Mouse (Mus musculus): ENCODE measurements at regions not wholly inside any gene's neighbourhood (a gene's known extent, or its start where the extent isn't known, plus 50 kb on each side); places are given as distances from the start of the nearest gene placed in this dataset.
A peak's percentile ranks its signal among the peaks of the same experiment; 100 is the strongest.

DNA sequence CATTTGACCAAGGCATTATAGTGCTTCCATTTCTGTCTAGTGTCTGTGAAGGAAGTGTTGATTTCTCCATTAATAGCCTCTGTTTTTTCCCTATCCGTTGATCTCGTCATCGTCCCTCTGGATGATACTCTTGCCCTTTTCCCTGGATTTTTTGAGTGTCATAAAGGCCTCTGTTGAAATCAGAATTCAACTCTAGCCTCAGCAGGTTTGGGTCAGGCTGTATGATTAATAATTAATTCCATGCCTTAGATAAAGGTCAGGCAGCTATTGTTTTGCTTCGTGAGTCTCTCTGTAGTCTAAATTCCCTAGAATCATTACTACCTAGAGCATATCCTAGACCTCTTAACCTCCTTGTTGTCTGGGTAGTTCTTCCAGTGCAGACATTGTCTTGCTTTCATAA, 63.0 kb upstream of the Vwde start:
- Histone ChIP-seq H3K4me3 (ENCODE audit: insufficient read depth in 1 of 2, low read depth in 2 of 2, low read length in 2 of 2) (no peak overlapping the region), H3K9me3 (ENCODE audit: control insufficient read depth, low read length) (no peaks in the 10 kb centered on the region), H3K4me1 (replicated peaks; ENCODE audit: control insufficient read depth in 2 of 2, insufficient read depth in 2 of 2, low read length in 1 of 2) (no peaks in the 10 kb centered on the region), H3K27me3 (ENCODE audit: control insufficient read depth, insufficient read depth, low read length) (no peaks in the 10 kb centered on the region), H3K36me3 (replicated peaks; ENCODE audit: control insufficient read depth, insufficient read depth, low read depth) (no peaks in the 10 kb centered on the region), H3K27ac (no peak overlapping the region), H3K4me2 (ENCODE audit: low read depth) (no peak overlapping the region), H3K9ac (replicated peaks) (no peak overlapping the region)
- no peak for ATAC-seq (ENCODE audit: insufficient read depth)
- no peak for DNase-seq (ENCODE audit: low read depth in 3 of 3, low spot score in 3 of 3)
- 66% methylated on average over 4 of the region's 4 CpGs for WGBS (ENCODE audit: insufficient replicate concordance)
- TF ChIP-seq EP300 (IDR thresholded peaks at IDR 0.05; ENCODE audit: low read depth) = no peak
- TF ChIP-seq CTCF (IDR thresholded peaks at IDR 0.05; ENCODE audit: low read depth) = no peak

DNA sequence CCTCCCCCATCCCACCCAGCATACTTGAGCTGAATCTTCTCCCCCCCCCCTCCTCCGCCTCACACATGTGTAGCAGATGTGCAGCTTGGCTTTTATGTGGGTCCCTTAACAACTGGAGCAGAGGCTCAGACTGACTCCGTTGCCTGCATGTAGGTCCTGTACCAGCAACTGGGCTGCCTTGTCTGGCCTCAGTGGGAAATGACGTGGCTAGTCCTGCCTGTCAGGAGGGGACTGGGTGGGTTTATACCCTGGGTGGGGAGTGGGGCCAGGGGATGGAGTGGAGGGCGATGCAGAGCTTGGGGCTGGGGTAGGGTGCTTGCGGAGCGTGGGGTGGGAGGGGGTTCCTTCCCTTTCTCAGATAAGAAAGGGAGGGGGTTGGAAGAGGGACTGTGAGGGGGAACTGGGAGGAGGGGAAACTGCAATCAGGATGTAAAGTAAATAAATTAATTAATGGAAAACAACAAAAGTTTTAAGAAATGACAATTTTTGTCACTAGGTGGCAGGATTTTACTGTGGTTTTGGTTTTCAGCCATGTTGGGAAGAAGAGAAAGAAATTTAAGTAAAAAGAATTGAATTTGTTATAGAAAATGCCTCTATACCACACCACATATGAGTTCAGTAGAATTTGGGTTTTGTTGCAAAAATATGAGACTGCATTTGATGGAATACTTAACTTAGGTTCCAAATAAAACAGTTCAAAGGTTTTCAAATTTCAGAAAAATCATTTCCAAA, 61.9 kb upstream of the Vwde start:
- Histone ChIP-seq H3K9me3 (ENCODE audit: control insufficient read depth, low read length) (no peaks in the 10 kb centered on the region), H3K4me2 (ENCODE audit: low read depth) (no peak overlapping the region), H3K27me3 (ENCODE audit: control insufficient read depth, insufficient read depth, low read length) (no peaks in the 10 kb centered on the region), H3K4me1 (replicated peaks; ENCODE audit: control insufficient read depth in 2 of 2, insufficient read depth in 2 of 2, low read length in 1 of 2) (no peaks in the 10 kb centered on the region), H3K9ac (replicated peaks) (no peak overlapping the region), H3K4me3 (ENCODE audit: insufficient read depth in 1 of 2, low read depth in 2 of 2, low read length in 2 of 2) (no peak overlapping the region), H3K27ac (no peak overlapping the region), H3K36me3 (replicated peaks; ENCODE audit: control insufficient read depth, insufficient read depth, low read depth) (no peaks in the 10 kb centered on the region)
- DNase-seq (ENCODE audit: low read depth in 3 of 3, low spot score in 3 of 3) (no peak), ATAC-seq (ENCODE audit: insufficient read depth) (no peak)
- TF ChIP-seq EP300 (IDR thresholded peaks at IDR 0.05; ENCODE audit: low read depth) (no peak), CTCF (IDR thresholded peaks at IDR 0.05; ENCODE audit: low read depth) (no peak)
- WGBS (ENCODE audit: insufficient replicate concordance) = 50% methylated on average over 6 of the region's 6 CpGs

DNA sequence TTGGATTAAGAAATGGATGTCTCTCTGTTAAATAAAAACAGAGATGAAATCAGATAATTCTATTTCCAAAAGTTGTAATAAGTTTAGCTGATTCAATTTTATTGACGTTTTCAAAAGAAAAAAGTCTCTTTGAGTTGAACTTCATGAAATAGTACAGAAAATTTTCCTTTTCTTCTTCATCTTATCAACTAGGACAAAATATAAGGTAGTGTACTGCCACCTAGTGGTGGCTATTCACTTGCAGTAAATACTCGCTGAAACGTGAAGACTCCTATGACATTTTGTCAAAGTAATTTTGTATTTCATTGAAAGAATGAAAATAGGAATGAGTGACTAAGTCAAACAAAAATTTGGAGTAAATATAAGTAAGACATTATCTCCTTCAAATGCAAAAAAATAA, 56.1 kb upstream of the Vwde start:
- no peaks in the 10 kb centered on the region for H3K9me3 ChIP-seq (ENCODE audit: control insufficient read depth, low read length)
- H3K4me1 ChIP-seq (replicated peaks; ENCODE audit: control insufficient read depth in 2 of 2, insufficient read depth in 2 of 2, low read length in 1 of 2) = no peaks in the 10 kb centered on the region
- H3K4me3 ChIP-seq (ENCODE audit: insufficient read depth in 1 of 2, low read depth in 2 of 2, low read length in 2 of 2) = no peak overlapping the region
- ATAC-seq (ENCODE audit: insufficient read depth) (no peak), DNase-seq (ENCODE audit: low read depth in 3 of 3, low spot score in 3 of 3) (peak; percentile 10 to 27 (median 14))
- H3K9ac ChIP-seq (replicated peaks) = no peak overlapping the region
- no peak overlapping the region for H3K27ac ChIP-seq
- H3K27me3 ChIP-seq (ENCODE audit: control insufficient read depth, insufficient read depth, low read length) = no peaks in the 10 kb centered on the region
- TF ChIP-seq CTCF (IDR thresholded peaks at IDR 0.05; ENCODE audit: low read depth) = peak; percentile 42; the same call in 1 of the 2 replicates
- no peak for TF ChIP-seq EP300 (IDR thresholded peaks at IDR 0.05; ENCODE audit: low read depth)
- no peaks in the 10 kb centered on the region for H3K36me3 ChIP-seq (replicated peaks; ENCODE audit: control insufficient read depth, insufficient read depth, low read depth)
- H3K4me2 ChIP-seq (ENCODE audit: low read depth) = no peak overlapping the region
- 2% methylated on average over 3 of the region's 3 CpGs for WGBS (ENCODE audit: insufficient replicate concordance)
